Mouse (Mus musculus) cerebellum, adult 9-10 months (tissue): ENCODE measurements at regions not wholly inside any gene's neighbourhood (a gene's known extent, or its start where the extent isn't known, plus 50 kb on each side); places are given as distances from the start of the nearest gene placed in this dataset.
"Not testable (repeated sequence)": the region's sequence is repeated elsewhere in the genome, so short reads cannot be mapped to it uniquely, and the experiment has no call there.

Experiments used
- DNase-seq: peaks from one replicate; pipeline ENCODE4 v3.0.0; 2022

DNA sequence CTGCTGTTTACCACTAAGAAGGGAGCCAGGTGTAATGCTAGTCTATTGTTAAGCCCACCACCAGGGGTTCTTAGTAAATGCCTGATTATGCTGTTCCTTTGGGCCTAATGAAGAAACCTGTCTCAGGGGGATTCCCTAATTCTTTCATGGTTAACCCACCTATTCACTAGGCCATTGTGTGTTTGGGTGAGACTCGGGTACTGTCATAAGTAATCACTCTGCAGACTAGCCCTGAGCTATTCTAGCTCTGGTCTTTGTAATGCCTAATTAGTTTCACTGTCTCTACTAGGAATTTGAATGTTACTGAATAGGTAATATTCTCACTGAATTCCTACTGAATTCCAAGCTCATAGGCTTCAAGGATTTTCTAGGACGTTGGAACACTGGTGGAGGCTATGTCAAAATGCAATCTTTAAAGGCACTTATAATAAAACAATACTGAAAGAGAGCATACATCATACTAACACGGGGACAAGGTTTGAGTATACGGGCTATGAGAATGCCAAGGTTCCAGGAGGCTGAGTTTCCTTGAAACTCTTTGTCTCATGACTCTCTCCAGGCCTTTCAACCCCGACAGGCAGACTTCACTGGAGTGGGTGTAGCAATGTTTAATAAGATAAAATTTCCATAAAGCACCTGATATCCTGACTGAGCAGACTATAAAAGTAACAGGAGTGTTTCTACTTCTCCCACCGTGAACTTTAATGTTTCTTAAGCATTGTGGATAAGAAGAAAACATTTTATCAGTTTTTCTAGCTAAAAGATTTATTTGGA lies 398.0 kb upstream of the Mdga2 start:
- not testable (repeated sequence) for DNase-seq

DNA sequence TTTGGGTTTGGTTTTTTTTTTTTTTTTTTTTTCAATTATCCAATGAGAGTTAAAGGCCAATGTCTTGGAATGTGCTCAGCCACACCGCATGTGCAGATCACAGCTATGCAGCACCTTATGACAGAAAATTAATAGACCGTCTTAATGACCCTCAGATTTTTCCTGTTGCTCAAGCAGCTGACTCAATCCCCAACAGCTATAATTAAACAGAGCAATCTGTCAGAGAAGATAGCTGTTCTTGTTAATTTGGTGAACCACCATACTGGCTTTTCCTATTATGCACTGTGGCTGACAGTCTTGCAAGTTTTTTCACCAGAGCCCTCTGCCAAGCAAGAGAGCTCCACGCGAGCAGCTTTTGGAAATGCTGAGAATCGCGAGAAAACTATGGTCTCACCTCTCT lies 395.9 kb upstream of the Mdga2 start:
- peak; percentile 2 for DNase-seq

- DNase-seq, result no peak
Measured at GRCm38 (mm10) chr12:67598927-67599326, 376.6 kb upstream of the Mdga2 start.
